Comparison of ENCODE assay signal across 8 mouse cellular contexts in genomic region chr7:12834162-12835120, GRCm38 (mm10). TPM values are rescaled to one million over a fixed set of nuclear protein-coding genes. Genes with fewer than 3 reads are reported as not detected.
DNase-seq lines count a peak whose midpoint lies in the region; ATAC-seq lines count a peak whose summit lies in the region.

Zfp110 (plus strand) TSS chr7:12834761.

- intact Hi-C loops in gastrocnemius, postnatal 14 days (cut with DNase I; ENCODE audit: low total_unique reads) = no loop called here
- intact Hi-C loops in left cerebral cortex, postnatal 10 days (cut with DNase I) = no loop called here

- ATAC-seq in inflammation-experienced regulatory T-cells, adult 6 months = peak; percentile 94
- ATAC-seq in megakaryocyte-erythroid progenitor cell, adult 5-6 weeks (replicated peaks; ENCODE audit: low FRiP score, low TSS enrichment, poor library complexity, severe bottlenecking) = peak; percentile 97

- peak; percentile 93 to 98 for DNase-seq in adrenal gland, adult (ENCODE audit: inconsistent age in 2 of 2, low spot score in 1 of 2)
- DNase-seq in embryo, embryonic 10.5 days (ENCODE audit: low spot score) = peak; percentile 94
- DNase-seq in gastrocnemius, postnatal 14 days = peak; percentile 91
- DNase-seq in left cerebral cortex, postnatal 10 days (ENCODE audit: extremely low spot score in 1 of 2, low spot score in 2 of 2) = peak; percentile 77 to 93
- peak; percentile 85 for DNase-seq in right cerebral cortex, postnatal 25 days
- DNase-seq in urinary bladder, postnatal 4 days (ENCODE audit: low spot score in 2 of 2) = peak; percentile 84 to 87

RNA-seq across cellular contexts. Expression of gene Zfp110, which starts in this region (rescaled TPM):
- 10 to 100 TPM in 1 of 2 experiments, 1 to 10 TPM in 1; 9.7 to 10.2 TPM for total RNA-seq in gastrocnemius, postnatal 14 days (2021)
- 10 to 100 TPM; 62.9 to 99.3 (median 85.2) TPM for polyA plus RNA-seq in inflammation-experienced regulatory T-cells, adult 6 months (2017; shearing (Covaris generic))
- 10 to 100 TPM; 14.5 to 16.7 TPM for total RNA-seq in left cerebral cortex, postnatal 10 days (2021)
- total RNA-seq in megakaryocyte-erythroid progenitor cell, adult 5-6 weeks (2014; fragmentation: Nextera tagmentation) = 26.7 and 30.6 TPM in 2 replicates
- total RNA-seq in megakaryocyte-erythroid progenitor cell, adult 5-6 weeks (2017) = 38.0 and 38.1 TPM in 2 replicates

Comparison
In these comparisons a context has a peak if more than half of its experiments do, and no peak if none do; other contexts are left out.
1. Peak in every context shown above with its lines: DNase-seq and ATAC-seq.